Mouse (Mus musculus) adrenal gland, postnatal 25 days (tissue): ENCODE results near the gene Slc24a1. TPM values are rescaled to one million over a fixed set of nuclear protein-coding genes. Genes with fewer than 3 reads are reported as not detected.

Experiments
- DNase-seq: peaks from one replicate; pipeline ENCODE4 v3.0.0; 2021; ENCODE audit warnings: mixed read lengths
- microRNA-seq, 2 experiments: library from miRNA; unstranded; fragments of <30 nt; microRNA quantifications; one replicate each; pipeline ENCODE4 v1.2.0; 2021
- total RNA-seq: library from RNA; stranded (reverse); gene quantifications from 2 replicates; pipeline ENCODE4 v1.2.3, GENCODE M21; 2021

The Slc24a1 gene
- total RNA-seq, 1 experiment from 2014 or later = not detected

GRCm38 (mm10) chr9:64937491-64937890 is 13.9 kb downstream of the Slc24a1 start:
- DNase-seq = no peak

DNA sequence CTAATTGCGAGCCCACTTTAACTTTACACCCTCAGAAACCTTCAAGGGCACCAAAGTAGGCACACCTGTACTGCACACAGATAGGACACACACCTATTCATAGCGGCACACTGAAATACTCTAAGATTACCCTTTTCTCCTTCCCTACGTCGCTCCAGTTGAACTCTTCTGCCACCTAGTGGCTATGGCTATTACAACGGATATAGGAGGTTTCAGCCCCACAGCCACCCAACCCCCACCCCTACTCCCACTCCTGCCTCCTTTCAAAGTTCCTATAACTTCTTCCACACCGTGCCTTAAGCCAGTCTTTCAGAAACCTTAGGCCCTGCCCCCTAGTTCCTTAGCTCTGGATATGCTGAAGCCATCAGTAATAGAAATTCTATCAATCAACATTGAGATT is 14.9 kb downstream of the Slc24a1 start:
- DNase-seq = peak; percentile 49

DNA sequence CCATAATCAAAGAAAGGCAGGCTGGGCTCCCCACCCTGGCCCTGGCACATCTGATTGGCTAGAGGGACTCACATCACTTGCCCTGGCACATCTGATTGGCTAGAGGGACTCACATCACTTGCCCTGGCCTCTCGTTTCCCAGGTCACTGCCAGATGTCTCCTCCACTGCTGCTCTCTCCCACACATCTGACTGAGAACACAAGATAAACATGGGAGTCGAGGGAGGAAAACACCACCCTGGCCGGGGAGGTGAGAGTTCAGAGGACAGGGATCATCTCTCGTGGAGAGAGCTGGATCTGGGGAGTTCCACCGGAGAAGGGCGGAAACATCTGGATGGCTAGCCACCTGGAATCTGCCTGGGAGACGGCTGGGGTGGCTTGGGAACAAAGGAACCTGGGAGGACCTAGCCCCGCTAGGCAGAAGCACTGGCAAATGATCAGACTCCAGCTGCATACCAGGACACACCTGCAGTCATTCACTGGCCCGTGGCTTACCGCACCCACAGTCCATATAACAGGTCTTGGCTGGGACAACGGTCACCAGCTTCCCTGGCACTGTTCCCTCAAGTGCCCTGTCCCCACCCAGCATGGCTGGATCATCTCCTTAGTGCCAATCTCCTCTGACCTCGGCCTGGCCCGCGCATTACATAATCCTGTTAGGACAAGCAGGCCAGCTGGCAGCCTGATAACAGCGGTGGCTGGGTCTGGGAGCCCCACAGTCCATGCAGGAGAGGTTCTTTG is 17.2 kb downstream of the Slc24a1 start:
- DNase-seq = peak; percentile 70

GRCm38 (mm10) chr9:64931751-64932610 is 19.4 kb downstream of the Slc24a1 start:
- DNase-seq = no peak

- DNase-seq = no peak
These were observed 21.2 kb downstream of the Slc24a1 start for GRCm38 (mm10) chr9:64930256-64930655.

DNA sequence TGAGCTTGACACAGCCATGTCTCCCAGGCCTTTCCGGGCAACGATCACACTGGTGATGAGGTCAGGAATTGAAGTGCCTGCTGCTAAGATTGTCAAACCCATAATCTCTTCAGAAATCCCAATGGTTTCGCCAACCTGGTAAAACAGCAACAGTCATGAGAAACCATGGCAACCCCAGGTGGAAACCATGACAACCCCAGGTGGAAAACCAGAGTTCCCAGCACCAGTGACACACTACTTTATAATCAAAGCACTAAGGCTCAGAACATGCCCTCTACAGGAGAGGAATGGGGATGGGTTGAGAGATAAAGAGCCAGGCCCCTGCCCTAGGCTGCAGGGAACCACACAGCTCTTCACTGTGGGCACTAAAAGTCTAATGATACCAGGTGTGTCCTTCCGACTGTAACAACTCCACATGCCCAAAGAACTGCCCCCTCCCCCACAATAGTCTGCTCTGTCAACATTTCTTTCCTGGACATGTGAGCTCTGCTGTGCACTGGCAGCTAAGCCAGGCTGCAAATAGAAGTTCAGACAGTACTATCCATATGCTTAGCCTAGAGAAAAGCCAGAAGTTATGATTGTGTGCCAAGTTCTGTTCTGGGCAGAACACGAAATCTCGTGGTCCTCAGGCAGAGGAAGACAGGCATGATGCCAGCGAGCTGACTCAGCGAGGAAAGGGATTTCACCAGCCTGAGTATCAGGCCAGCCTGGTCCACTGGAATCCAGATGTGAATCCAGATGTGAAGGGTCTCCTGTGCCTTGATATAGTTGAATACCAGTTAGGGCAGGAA is 25.0 kb downstream of the Slc24a1 start:
- DNase-seq = peak; percentile 76

DNA sequence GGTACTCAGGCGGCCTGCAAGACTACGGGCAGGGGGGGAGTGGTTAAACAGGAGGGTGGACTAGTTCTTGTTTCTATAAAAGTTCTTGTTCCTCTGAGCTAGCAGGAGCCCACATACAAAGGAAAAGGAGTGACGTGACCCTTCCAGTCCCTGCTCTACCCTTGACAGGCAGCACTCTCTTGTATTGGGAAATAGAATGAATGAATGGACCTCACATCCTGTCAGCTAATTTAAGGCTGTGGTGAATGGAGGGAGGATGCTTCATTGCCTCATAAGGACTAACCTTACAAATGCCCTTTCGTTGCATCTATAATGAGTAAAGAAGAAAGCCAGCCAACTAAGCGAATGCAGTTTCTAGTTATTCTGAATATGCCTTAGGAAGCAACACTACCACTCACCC is 25.6 kb downstream of the Slc24a1 start:
- DNase-seq = no peak

DNA sequence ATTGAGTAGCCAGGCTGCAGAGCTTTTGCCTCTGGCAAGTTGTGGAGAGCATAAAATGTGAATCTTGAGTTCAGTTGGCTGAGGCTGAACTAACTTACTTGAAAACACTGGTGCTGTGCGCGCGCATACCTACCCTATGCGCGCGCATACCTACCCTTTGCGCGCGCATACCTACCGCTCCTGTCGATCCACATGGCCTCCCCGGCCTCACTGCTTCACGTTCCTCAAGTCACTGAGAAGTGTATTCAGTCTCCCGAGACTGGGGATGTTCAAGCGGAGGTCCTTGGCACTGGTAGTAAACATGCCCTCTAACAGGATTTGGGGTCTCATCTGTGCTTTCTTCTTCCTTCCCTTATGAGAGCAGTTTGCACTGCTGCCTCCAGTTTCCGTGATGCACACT is 32.8 kb downstream of the Slc24a1 start:
- no peak for DNase-seq

- no peak for DNase-seq
These were observed 36.8 kb downstream of the Slc24a1 start for GRCm38 (mm10) chr9:64914629-64915028.

- DNase-seq = no peak
These were observed 37.4 kb downstream of the Slc24a1 start for GRCm38 (mm10) chr9:64913973-64914372.

DNA sequence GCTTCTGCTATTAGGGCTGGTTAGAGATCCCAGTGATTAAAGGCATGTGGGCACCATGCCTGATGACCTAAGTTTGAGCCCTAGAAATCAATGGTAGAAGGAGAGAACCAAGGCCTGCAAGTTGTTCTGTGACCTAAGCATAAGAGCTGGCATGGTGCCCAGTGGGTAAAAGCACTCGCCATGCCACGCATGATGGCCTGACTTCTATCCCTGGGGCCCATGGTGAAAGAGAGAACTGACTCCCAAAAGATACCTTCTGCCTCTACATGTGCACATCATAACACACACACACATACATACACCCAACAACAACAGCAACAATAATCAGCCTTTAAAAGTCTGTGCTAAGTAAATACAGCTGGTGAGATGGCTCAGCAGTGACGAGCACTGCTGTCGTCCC is 38.0 kb downstream of the Slc24a1 start:
- no peak for DNase-seq

DNA sequence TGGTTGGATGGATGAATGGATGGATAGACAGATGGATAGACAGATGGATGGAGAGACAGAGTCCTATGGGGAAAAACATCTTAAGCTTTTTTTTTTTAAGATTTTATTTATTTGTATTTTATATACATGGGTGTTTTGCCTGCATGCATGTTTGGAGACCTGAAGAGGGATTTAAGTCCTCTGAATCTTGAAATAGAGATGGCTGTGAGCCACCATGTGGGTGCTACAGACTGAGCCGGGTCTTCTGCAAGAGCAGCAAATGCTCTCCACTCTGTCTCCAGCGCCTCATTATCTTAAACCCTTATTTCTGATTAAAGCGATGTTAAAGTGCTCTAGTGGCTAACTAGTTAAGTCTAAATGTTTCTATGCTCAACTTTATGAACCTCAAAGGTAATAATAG is 44.0 kb downstream of the Slc24a1 start:
- DNase-seq = no peak

GRCm38 (mm10) chr9:64904917-64905640 is 46.3 kb downstream of the Slc24a1 start:
- no peak for DNase-seq

- peak; percentile 73 for DNase-seq
These were observed 48.0 kb downstream of the Slc24a1 start for GRCm38 (mm10) chr9:64903386-64903785.

GRCm38 (mm10) chr9:64902866-64903265 is 48.5 kb downstream of the Slc24a1 start:
- DNase-seq = no peak

GRCm38 (mm10) chr9:64896605-64897004 is 54.8 kb downstream of the Slc24a1 start:
- DNase-seq = no peak

DNA sequence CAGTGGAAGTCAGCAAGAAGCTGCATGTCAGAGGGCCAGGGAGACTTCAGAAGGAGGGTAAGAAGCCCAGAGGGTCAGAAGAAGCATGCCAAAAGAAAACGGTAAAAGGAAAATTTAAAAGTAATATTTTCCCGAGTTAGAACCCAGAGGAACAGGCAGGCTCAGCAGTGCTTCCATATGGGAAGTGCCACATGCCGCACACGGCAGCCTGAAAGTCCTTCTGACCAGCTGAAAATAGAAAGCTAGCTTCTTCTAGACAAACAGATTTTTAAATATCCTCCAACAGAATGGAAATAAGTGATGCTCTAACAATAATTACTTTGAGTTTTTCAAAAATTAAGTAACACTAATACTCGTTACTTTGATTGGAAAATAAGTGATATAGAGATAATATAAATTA is 65.4 kb downstream of the Slc24a1 start:
- no peak for DNase-seq

Small RNA genes lying within 50 kb of the gene (microRNA-seq; reads per million reads assigned to microRNA genes)
- 0 reads per million in 2 experiments for gene Gm25640

Other genes starting within 250 kb of the Slc24a1 start
- gene Rab11a, start 213.8 kb downstream of the Slc24a1 start, total RNA-seq = 217 and 270 TPM in 2 replicates
- 21.5 and 26.7 TPM in 2 replicates for gene Dennd4a, start 140.3 kb downstream of the Slc24a1 start, total RNA-seq
- 29.8 and 33.7 TPM in 2 replicates for gene Ints14, start 9.3 kb upstream of the Slc24a1 start, total RNA-seq
- gene Hacd3, start 70.1 kb upstream of the Slc24a1 start, total RNA-seq = 290 and 361 TPM in 2 replicates
- gene Dpp8, start 80.8 kb upstream of the Slc24a1 start, total RNA-seq = 93.5 and 97.9 TPM in 2 replicates
- gene Igdcc4, start 149.9 kb upstream of the Slc24a1 start, total RNA-seq = 31.7 and 42.0 TPM in 2 replicates
- gene Igdcc3, start 189.6 kb upstream of the Slc24a1 start, total RNA-seq = 1.2 and 1.3 TPM in 2 replicates
- gene Parp16, start 243.7 kb upstream of the Slc24a1 start, total RNA-seq = 26.8 and 26.9 TPM in 2 replicates